Mouse (Mus musculus) splenic B cell, adult 2 months (primary cell): ENCODE results near the gene Wars.
A peak's percentile ranks its signal among the peaks of the same experiment; 100 is the strongest.

Experiments used
- DNase-seq: peaks from one replicate; pipeline ENCODE4 v3.0.0-alpha.2; 2011; ENCODE audit warnings: low read depth, low spot score
- H3K27me3 ChIP-seq: 2 replicates; pipeline ENCODE4 v1.6.1; 2012; ENCODE audit warnings: mild to moderate bottlenecking, low read length, moderate library complexity, mixed read lengths; ENCODE audit not compliant: control insufficient read depth, poor library complexity, insufficient read depth, severe bottlenecking
- H3K36me3 ChIP-seq: 2 replicates; pipeline ENCODE4 v1.6.1; 2012; ENCODE audit warnings: mild to moderate bottlenecking, low read length, moderate library complexity, mixed read lengths; ENCODE audit not compliant: control insufficient read depth, poor library complexity, insufficient read depth, severe bottlenecking

The Wars gene

GRCm38 (mm10) chr12:108831966-108832643 is 61.9 kb downstream of the Wars start:
- DNase-seq = no peak
- Histone ChIP-seq H3K27me3 (no peaks in the 10 kb centered on the region), H3K36me3 (no peaks in the 10 kb centered on the region)

- Histone ChIP-seq H3K27me3 (no peaks in the 10 kb centered on the region), H3K36me3 (no peaks in the 10 kb centered on the region)
- no peak for DNase-seq
Observed at GRCm38 (mm10) chr12:108830358-108830757, 63.6 kb downstream of the Wars start.

- DNase-seq = no peak
- H3K36me3 ChIP-seq = no peaks in the 10 kb centered on the region
- no peaks in the 10 kb centered on the region for H3K27me3 ChIP-seq
Observed at GRCm38 (mm10) chr12:108829636-108830035, 64.3 kb downstream of the Wars start.

- no peak for DNase-seq
- Histone ChIP-seq H3K36me3 (no peaks in the 10 kb centered on the region), H3K27me3 (no peaks in the 10 kb centered on the region)
Observed at GRCm38 (mm10) chr12:108827641-108828040, 66.3 kb downstream of the Wars start.

GRCm38 (mm10) chr12:108826958-108827535 is 66.9 kb downstream of the Wars start:
- H3K27me3 ChIP-seq = no peaks in the 10 kb centered on the region
- no peak for DNase-seq
- no peaks in the 10 kb centered on the region for H3K36me3 ChIP-seq

GRCm38 (mm10) chr12:108826282-108826957 is 67.6 kb downstream of the Wars start:
- no peaks in the 10 kb centered on the region for H3K27me3 ChIP-seq
- no peaks in the 10 kb centered on the region for H3K36me3 ChIP-seq
- DNase-seq = no peak

GRCm38 (mm10) chr12:108825561-108826224 is 68.3 kb downstream of the Wars start:
- Histone ChIP-seq H3K27me3 (no peaks in the 10 kb centered on the region), H3K36me3 (no peaks in the 10 kb centered on the region)
- no peak for DNase-seq

- Histone ChIP-seq H3K36me3 (no peaks in the 10 kb centered on the region), H3K27me3 (no peaks in the 10 kb centered on the region)
- DNase-seq = no peak
Observed at GRCm38 (mm10) chr12:108824225-108824874, 69.6 kb downstream of the Wars start.

- Histone ChIP-seq H3K36me3 (no peaks in the 10 kb centered on the region), H3K27me3 (no peaks in the 10 kb centered on the region)
- no peak for DNase-seq
Observed at GRCm38 (mm10) chr12:108823036-108823435, 70.9 kb downstream of the Wars start.

- Histone ChIP-seq H3K27me3 (no peaks in the 10 kb centered on the region), H3K36me3 (peaks cover 3% of the 10 kb centered on the region)
- DNase-seq = no peak
Observed at GRCm38 (mm10) chr12:108820461-108820860, 73.5 kb downstream of the Wars start.

GRCm38 (mm10) chr12:108816569-108816968 is 77.4 kb downstream of the Wars start:
- no peak for DNase-seq
- no peaks in the 10 kb centered on the region for H3K27me3 ChIP-seq

GRCm38 (mm10) chr12:108814470-108814869 is 79.5 kb downstream of the Wars start:
- H3K36me3 ChIP-seq = peaks cover 8% of the 10 kb centered on the region
- no peak for DNase-seq

More at GRCm38 (mm10) chr12:108816569-108816968, 77.4 kb downstream of the Wars start:
- peaks cover 8% of the 10 kb centered on the region for H3K36me3 ChIP-seq

GRCm38 (mm10) chr12:108812463-108812862 is 81.5 kb downstream of the Wars start:
- Histone ChIP-seq H3K27me3 (no peaks in the 10 kb centered on the region), H3K36me3 (peaks cover 8% of the 10 kb centered on the region)
- no peak for DNase-seq

More at GRCm38 (mm10) chr12:108814470-108814869, 79.5 kb downstream of the Wars start:
- no peaks in the 10 kb centered on the region for H3K27me3 ChIP-seq

GRCm38 (mm10) chr12:108811133-108811532 is 82.8 kb downstream of the Wars start:
- Histone ChIP-seq H3K36me3 (peaks cover 11% of the 10 kb centered on the region), H3K27me3 (no peaks in the 10 kb centered on the region)
- DNase-seq = peak; percentile 60
